Mouse (Mus musculus): ENCODE measurements around the gene Glb1.

Glb1 gene

DNA sequence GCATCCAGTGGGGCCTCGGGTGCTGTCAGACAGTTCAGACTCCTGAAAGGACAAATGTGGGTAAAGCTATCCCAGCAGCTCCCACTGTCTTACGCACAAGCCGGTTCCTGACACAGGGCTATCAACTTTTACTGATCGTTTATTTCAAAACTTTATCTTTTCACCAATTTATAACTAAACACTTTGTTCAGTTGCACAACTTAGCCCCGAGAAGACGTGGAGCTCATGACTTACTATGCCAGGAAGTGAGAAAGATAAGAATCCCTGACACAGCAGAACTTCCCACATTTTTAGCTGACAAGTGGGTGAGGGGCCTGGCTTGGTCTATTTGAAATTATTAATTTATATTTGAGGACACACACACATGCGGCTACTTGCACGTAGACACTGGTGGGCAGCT lies 6.2 kb upstream of the Glb1 start:
- DNase-seq (ENCODE audit: low spot score in 2 of 2), result no peak

DNA sequence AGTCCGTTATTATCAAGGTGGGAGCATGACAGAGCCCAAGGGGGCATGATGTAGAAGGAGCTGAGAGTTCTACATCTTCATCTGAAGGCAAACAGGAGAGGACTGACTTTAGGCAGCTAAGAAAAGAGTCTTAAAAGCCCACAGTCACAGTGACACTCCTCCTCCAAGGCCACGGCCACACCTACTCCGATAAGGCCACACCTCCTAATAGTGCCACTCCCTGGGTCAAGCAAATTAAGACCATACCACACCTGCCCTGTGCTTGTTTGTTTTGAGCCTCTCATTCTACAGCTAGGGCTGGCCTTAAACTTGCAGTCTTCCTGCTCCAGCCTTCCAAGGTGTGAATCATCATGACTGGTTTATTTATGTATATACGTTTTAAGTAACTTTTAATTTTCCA lies 5.6 kb upstream of the Glb1 start:
- DNase-seq (ENCODE audit: low spot score in 2 of 2), result no peak

DNA sequence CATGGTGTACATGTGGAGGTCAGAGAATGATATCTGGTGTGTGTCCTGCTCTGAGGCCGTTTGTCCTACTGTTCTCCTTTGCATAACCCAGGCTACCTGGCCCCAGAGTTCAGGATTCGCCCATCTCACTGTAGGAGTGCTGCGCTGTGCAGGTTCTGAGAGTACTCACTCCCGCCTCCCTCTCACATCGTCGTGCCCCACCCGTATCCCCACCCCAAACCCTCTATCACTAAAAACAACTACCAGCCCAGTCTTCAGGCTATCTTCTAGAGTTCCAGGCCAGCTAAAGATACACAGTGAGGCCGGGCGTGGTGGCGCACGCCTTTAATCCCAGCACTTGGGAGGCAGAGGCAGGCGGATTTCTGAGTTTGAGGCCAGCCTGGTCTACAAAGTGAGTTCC lies 1.2 kb upstream of the Glb1 start:
- no peak for DNase-seq (ENCODE audit: low spot score in 2 of 2)

DNA sequence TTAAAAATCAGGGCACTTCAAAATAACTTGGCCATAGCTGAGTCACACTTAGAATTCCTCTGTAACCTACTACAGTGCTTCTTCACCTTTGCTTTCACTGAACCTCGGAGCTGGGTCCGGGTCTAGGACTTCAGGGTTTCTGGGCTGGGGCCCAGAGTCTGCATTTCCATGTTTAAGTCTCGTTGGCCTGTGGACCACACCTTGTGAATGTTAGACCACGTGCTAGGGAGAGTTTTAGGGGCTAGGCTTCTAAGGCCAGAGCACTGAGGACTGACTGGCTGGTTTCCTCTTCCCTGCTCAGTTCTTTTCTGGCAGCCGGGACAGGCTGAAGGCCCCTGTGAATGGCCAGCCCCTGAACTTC lies 308 bp upstream of the Glb1 start:
- no peak for DNase-seq (ENCODE audit: low spot score in 2 of 2)

DNA sequence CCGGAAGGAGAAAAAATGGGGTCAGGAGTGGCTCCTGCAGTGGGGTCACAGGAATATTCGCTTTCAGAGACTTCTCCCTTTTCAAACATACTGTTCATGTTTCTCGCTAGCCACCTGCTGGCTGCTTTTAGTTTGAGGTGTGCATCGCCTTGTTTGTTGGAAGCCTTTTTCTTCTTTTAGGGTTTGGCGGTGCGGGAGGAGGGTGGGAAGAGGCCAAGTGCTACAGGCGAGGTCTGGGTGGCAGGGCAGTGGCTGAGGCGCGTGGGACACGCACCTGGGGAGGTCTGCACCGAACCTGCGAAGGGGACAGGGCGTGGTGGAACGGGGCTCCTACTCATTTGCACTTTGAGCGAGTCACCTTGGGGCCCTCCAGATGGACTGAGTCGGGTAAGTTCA lies 807 bp downstream of the Glb1 start:
- DNase-seq (ENCODE audit: low spot score in 2 of 2), result no peak

DNA sequence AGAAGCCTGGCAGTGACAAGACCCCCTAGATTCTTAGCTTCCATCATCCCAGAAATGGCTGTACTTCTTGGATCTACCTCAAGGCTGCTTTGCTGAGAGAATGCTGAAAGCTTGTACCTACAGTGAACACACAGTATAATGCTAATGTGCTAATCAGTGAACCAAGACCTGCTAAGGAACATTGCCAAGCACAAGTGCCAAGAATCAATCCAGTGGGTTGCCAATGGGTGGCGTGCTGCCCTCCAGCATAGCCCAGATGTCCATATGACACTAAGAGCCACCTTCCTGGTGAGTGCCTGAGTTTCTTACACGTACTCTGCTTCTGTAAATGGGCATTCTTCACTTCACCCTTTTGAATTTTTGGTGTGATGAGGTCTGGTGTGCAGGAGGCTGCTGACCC lies 6.8 kb downstream of the Glb1 start:
- no peak for DNase-seq (ENCODE audit: low spot score in 2 of 2)

DNA sequence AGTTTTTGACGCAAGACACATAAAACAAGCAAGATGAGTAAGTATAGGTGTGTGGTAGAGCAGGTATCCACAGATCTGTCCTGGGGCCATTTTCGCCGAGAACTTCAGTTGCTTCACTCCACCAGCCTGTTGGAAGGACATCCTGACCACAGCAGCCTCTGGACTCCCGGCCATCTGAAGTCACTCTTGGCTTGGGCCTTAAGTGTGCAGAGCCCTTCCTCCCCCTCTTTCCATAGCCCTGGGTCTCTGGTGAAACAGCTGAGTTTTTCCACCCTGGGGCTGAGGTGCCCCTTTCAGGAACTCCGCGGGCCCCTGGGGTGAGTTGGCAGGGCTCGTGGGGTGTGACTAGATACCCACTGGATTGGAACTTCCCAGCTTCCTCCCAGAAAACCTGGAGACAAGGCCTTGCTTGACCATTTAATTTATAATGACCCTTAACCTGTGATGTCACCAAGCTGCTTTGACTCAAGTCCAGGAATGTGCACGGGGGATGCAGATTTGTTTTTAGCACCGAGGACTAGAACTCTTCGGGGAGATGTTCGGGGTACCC lies 9.5 kb downstream of the Glb1 start:
- DNase-seq (ENCODE audit: low spot score in 2 of 2), result no peak

DNA sequence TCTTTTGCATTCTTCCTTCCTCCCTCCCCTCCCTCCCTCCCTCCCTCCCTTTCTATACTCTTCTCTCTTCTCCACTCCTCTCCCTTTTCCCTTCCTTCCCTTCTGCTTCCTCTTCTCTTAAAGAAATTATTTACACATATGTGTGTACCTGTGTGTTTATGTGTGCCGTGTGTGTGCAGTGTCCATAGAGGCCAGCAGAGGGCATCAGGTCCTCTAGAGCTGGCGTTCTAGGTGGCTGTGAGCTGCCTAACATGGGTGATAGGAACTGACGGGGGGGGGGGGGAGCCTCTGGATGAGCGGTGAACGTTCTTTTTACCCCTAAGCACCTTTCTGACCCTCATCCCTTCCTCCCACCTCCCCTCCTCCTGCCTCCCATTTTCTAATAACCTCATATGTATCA lies 10.4 kb downstream of the Glb1 start:
- no peak for DNase-seq (ENCODE audit: low spot score in 2 of 2)

DNA sequence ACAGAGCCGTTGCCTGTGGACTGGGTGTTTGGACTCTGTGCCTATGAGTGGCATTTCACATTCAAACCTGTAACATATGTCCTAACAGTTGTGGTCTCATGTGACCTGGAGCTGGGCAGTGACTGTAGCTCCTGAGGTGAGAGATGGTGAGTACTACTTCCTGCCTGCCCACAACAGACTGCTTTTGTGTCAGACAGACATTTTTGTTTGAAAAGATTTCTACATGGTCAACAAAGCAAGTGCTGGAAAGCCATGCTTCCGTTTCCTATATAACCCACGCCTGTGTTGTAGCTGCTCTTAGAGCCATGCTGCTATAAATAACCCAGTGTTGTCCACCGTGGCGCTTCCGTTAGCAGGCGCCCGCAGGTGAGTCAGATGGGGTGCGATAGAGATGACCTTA lies 11.5 kb downstream of the Glb1 start:
- DNase-seq (ENCODE audit: low spot score in 2 of 2), result no peak

DNA sequence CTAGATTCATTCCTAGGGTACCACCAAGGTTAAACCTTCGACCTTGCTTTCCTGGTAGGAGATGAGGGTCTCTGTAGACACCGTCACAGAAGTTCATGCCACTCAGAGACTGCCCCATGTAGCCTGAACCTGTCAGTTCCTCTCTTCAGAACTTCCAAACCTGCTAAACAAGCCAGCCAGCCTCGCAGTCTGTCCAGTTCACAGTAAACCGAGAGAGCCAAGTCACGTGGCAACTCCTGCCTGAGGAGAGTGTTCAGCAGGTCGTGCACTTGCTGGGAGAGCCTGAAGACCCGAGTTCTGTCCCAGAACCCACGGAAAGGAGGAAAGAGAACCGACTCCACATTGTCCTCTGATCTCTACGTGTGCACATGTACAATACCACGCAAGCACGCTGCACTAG lies 13.0 kb downstream of the Glb1 start:
- DNase-seq (ENCODE audit: low spot score in 2 of 2), result no peak

DNA sequence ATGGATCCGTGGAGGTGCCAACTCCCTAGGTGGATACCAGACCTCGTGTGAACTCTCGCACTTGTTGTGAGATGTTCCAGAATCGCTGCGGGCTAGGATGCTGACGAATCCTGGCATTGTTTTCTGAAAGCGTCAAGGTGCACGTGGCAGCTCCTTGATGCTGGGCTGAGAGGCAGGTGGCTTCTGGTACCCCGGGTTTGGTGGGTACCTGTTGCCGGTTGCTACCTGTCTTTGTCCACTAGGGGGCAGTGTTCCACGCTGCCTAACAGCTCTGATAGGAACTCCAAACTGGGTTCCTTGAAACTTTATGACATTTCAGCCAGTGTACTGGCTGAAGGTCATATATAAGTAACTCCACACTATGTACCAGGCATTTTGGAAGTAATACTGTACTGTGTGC lies 14.8 kb downstream of the Glb1 start:
- peak; percentile 26 to 30 for DNase-seq (ENCODE audit: low spot score in 2 of 2)

DNA sequence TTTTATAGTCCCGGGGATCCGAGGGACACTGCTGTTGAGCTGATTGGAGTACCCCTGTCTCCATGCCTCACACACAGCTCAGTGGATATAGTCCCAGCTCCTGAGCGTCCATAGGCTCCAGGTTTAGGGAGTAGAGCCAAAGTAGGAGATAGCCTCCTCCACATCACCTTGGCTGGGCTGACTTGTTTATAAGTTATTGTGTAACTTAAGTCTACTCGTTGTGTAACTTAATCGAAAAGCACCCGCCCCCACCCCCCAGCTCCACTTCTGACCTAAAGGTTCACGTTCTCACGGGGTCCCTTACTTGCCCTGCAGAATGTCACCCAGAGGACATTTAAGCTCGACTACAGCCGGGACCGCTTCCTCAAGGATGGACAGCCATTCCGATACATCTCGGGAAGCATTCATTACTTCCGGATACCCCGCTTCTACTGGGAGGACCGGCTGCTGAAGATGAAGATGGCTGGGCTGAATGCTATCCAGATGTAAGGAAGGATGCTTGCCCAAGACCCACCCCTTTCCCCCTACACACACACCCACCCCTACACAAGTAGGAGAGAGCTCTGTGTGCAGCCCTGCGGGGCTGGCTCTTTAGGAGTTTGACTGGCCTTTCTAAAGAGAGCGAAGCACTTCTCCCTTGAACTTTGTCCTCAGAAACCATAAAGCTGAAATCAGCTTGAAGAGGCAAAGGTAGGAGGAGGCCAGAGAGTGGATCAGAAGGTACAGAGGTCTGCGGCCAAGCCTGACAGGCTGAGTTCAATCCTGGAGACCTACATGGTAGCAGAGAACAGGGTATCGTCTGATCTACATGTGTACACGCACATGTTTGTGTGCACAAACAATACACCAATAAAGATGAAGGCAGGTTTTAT lies 16.0 kb downstream of the Glb1 start:
- no peak for DNase-seq (ENCODE audit: low spot score in 2 of 2)

DNA sequence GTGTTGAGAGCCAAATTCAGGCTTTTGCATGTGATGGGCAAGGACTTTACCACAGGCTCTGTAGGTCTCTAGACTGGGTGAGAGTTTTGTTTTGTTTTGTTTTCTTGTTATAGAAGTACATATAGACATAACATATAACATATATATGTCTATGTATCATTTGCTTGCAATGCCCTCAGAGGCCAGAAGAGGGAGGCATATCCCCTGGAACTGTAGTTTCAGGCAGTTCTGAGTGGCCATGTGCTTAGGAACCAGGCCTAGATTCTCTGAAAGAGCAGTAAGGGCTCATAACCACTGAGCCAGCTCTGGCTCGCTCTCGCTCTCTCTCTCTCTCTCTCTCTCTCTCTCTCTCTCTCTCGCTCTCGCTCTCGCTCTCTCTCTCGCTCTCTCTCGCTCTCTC lies 17.3 kb downstream of the Glb1 start:
- DNase-seq (ENCODE audit: low spot score in 2 of 2), result peak in 1 of 2 experiments; percentile 37

DNA sequence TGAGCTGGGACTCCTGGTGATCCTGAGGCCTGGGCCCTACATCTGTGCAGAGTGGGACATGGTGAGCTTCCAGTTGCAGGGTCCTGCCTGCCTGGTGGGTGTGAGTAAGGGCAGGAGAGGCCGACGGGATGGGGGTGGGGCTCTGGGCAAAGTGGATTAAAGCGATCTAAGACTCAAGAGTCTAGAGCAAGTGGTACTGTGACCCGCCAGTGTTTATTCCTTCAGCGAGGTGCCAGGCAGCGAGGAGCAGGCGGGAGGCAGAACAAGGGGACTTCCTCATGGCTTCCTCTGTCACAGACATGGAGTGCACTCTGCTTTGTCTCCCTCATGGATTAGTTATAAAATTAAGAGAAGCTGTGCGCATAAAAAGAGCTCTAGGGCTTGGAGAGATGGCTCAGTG lies 19.6 kb downstream of the Glb1 start:
- no peak for DNase-seq (ENCODE audit: low spot score in 2 of 2)

DNA sequence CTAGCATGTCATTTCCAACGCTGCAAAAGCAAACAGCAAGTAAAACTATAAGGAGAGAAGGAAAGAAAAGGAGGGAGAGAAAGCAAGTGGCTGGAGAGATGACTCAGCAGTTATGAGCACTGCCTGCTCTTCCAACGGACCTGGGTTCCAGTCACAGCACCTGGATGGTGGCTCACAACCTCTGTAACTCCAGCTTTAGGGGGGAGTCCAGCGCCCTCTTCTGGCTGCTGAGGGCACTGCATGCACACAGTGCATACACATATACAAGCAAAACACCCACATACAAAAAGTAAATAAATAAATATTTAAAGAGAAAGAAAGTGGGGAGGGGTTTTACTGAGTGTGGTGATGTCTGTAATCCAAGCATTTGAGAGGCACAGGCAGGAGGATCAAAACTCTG lies 20.2 kb downstream of the Glb1 start:
- DNase-seq (ENCODE audit: low spot score in 2 of 2), result no peak

DNA sequence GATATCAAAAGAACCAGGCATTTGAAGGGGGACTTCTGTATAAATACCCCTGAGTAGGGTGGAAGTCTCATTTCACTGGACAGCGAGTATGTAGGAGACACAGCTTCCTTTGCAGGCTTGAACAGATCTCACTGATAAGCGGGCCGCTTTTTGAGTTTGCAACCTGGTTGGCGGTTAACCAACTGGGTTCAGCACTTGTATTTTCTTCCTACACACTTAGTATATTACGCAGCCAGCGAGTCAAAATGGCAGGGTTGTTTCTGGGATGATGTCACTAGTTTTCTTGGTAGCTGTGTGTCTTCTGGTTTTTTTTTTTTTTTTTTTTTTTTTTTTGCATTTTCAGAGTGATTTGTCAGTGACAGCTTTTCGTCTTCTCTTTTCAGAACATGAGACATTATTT lies 20.9 kb downstream of the Glb1 start:
- no peak for DNase-seq (ENCODE audit: low spot score in 2 of 2)

DNA sequence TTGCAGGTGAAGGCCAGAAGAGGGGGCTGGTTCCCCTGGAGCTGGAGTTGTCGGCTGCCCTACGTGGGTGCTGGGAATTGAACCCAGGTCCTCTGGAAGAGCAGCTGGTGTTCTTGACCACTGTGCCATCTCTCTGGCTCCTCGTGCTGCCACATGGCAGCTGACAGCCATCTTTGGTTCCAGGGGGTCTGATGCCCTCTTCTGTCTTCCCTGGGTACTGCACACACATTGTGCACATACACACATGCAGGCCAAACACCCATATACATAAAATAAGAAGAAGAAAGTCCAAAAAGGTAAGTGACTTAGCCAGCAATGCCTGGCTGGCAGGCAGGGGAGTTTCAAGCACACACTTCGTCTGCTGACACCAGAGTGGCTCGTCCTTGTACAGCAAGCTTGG lies 24.7 kb downstream of the Glb1 start:
- DNase-seq (ENCODE audit: low spot score in 2 of 2), result no peak

DNA sequence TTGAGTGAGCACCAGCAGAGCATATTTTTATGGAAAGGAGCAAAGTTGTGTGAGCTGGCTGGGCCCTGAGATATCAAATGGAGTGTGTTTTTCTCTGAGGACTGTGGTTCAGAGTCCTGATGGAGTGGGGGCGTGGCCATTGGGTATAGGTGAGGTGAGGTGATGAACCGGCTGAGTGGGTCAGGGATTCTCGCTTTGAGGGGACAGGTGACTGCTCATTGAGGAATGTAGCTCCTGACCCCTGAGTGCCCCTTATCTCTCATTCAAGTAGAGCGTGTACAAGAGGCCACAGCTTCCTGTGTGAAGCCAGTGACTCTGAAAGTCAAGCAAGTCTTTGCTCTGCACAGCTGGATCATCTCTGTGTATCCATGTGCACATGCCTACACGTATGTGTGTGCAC lies 25.3 kb downstream of the Glb1 start:
- no peak for DNase-seq (ENCODE audit: low spot score in 2 of 2)

DNA sequence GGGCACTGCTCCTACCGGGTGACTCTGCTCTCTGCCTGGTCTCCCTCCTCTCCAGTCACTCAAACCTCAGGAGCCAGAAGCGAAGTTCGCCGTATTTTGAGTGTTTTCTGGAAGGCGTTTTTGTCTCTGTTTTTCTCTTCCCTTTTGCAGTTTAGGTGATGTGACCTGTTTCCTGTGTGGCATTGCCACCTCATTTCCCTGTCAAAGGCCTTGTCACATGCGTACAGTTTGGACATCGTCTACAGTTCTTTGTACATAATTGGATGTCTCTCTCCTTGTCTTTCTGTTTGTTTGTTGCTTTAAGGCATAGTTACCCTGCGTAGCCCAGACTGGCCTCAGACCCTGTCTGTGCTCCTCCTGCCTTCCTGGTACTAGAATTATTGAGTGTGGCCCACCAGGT lies 26.5 kb downstream of the Glb1 start:
- no peak for DNase-seq (ENCODE audit: low spot score in 2 of 2)

DNA sequence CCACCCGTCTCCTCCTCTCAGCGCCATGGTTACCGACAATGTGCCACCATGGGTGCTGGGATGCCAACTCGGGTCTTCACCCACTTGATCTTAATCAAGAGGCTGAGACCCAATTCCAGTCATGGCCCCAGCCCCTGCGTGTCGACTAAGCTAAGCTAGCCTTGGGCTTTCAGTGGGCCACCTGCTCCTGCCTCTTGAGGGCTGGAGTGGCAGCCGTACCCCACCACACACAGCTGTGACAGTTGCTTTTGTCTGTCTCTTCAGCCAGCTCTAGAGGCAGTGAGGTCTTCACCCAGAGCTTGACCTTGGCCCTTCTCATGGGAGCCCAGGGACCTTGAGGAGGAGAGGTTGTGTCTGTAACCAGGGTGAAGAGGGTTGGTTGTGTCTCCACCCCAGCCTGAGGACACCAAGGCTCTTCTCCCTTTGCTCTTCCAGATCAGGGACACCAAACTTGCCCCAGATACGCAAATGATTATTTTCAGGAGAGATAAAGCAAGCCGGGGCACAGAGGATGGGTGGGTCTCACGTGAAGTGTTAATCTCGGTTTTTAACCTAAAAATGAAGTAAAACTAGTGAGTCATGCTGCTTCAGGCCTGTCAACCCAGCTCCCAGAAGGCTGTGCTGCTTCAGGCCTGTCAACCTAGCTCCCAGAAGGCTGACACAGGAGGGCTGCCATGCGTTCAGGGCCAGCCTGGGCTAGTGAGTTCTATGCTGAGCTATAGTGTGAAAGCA lies 27.4 kb downstream of the Glb1 start:
- DNase-seq (ENCODE audit: low spot score in 2 of 2), result no peak

DNA sequence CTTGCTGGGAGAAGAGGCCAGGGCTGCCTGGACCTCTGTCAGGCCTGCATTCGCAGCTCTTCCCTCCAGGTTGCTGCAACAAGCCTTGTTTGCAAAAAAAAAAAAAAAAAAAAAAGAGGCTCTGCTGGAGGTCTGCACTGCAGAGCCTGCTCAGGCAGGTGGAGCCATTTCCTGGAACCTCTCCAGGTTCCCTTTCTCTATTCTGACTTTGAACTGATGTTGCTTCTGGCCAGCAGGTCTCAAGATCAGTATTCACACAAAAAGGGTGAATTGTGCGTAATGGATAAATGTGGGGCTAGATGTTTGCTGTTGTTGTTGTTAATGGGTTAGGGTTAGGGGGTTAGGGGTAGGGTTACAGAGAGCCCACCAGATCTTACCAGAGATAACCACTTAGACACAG lies 34.8 kb downstream of the Glb1 start:
- no peak for DNase-seq (ENCODE audit: low spot score in 2 of 2)

DNA sequence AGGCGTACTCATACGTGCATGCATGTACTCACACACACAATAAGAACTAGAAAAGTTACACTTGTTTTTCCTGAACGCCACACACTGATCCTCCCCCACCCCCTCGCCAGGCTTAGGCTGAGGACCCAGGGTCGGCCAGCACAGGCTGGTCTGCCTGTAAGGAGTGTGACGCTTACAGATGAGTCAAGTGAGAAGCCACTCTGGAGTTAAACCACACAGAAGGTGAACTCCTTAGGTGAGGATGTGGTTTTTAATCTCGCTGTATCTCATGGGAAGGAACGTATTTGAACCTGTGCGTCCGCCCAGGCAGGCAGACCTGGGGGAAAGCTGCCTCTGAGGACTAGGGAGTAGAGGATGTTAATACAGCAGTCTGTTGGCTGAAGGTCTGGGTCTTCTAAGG lies 39.7 kb downstream of the Glb1 start:
- no peak for DNase-seq (ENCODE audit: low spot score in 2 of 2)

DNA sequence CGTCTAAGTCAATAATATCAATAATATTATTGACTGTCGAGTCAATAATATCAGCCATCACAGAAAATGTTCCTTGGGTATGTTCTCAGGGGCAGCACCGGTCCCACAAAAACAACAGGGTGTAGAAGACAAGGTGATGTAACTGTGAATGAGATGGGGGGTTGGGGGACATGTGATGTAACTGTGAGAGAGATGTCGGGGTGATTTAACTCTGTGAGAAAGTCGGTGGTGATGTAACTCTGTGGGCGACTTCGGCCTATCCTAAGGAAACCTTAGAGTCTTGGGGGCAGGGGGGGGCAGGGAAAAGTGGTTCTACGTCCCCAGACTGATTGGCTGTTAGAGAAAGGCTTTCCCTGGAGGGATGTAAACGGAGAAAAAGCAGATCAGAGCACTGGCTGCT lies 41.3 kb downstream of the Glb1 start:
- DNase-seq (ENCODE audit: low spot score in 2 of 2), result no peak
